Mouse (Mus musculus): ENCODE results near the gene Smg5.

DNA sequence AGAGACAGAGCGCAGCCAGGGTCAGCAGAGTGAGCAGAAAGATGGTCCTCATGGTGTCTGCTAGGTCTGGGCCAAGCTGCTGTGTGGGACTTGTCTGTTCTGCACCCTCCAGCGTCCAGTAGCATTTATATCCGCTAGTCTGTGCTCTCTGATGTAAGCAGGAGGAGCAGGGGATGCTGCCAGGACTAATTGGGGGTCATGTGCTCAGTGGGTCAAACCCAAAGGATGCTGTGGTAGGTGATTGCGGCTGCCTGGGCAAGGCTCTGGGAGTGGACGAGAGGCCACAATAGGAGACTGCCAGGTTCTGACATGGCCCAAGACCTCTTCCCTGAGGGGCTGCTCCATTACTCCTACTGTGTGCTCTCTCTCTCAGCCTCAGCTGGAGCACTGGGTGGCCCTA lies 48.3 kb downstream of the Smg5 start, which contains the start of gene Bglap:
- no peak for TF ChIP-seq CTCF (IDR thresholded peaks at IDR 0.05; ENCODE audit: borderline replicate concordance, extremely low read depth, insufficient read depth, insufficient read length)
- no peak for TF ChIP-seq POLR2A (IDR thresholded peaks at IDR 0.05; ENCODE audit: borderline replicate concordance, extremely low read depth, insufficient read depth, insufficient read length, poor library complexity, severe bottlenecking)

Measured in brain, embryonic 14.5 days (tissue).